Mouse (Mus musculus): ENCODE measurements around the gene Slc44a3.

Slc44a3 gene

DNA sequence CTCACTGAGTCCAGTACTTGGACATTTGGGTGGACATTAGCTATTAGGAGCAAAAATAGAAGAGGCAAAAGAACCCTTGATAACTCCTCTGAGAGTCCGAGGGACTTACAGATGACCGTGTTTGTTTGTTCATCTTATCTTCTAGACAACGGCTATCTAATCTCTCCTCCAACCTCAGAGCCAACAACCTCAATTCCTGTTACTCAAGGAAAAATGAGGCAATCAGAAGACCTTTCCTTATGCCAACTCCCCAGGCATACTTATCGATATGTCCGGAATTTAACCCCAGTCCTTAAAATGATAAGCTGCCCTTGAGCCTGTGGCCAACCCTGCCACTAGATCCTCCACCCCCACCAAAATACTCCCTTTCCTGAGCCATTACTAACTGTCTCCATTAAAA, 31.5 kb downstream of the Slc44a3 start:
- no peak for DNase-seq (ENCODE audit: low spot score in 2 of 2)

- peak; percentile 56 to 61 for DNase-seq (ENCODE audit: low spot score in 2 of 2)
Observed at GRCm38 (mm10) chr3:121500225-121500624, 32.0 kb downstream of the Slc44a3 start.

DNA sequence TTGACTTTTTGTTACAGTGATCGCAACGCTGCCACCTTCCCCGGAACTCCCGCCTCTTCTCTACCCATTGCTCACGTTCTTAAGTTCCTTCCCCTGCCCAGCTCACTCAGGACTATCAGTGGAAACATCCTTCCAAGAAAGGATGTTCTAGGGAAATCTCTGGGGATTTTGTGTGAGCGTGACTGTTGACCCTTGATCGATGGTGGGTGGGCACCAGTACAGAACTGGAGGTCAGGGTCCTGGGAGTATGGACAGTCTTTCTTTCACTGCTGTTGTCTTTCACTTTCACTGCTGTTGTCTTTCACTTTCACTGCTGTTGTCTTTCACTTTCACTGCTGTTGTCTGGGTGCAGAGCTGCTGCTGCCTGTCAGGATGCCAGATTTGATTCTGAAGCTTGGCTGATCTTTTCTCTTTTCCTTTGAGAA, 38.2 kb downstream of the Slc44a3 start:
- no peak for DNase-seq (ENCODE audit: low spot score in 2 of 2)

DNA sequence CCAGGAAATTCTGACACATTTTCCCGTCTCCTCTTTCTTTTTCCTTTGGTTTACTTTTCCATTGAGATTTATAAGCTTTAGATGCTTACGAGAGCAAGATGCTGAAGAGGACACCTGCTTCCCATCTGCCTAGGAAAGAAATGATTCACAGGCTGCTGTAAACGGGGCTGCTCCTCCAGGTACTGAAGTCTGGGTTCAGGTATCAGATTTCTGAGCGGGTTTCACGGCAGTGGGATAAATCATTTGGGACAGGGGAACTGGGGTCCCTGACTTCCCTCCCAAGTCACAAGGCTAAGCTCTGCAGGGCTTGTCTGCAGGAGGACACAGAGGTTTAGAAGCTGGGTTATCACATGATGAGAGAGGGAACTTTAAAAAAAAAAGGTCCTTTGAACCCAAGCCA, 40.2 kb downstream of the Slc44a3 start:
- DNase-seq (ENCODE audit: low spot score in 2 of 2), result no peak

DNA sequence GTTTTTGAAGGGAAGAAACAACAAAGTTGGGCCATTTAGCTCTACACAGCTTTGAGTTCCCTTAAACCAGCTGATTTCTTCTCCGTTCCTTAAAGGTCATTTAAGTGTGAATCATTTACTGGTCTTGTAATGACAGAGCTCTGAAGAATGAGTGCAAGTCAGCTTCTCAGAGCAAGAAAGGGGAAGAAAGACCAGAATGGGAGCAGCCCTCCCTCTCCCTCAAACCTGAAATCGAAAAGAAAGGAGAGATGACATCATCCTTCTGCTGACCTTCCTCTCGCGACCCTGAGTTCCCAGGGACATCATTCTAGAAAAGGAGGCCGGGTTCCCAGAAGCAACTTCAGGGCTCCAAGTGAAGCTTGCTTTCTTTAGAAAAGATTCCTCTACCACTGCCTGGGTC, 41.3 kb downstream of the Slc44a3 start:
- no peak for DNase-seq (ENCODE audit: low spot score in 2 of 2)

GRCm38 (mm10) chr3:121489462-121490118, 42.6 kb downstream of the Slc44a3 start:
- no peak for DNase-seq (ENCODE audit: low spot score in 2 of 2)

GRCm38 (mm10) chr3:121485201-121485600, 47.0 kb downstream of the Slc44a3 start:
- no peak for DNase-seq (ENCODE audit: low spot score in 2 of 2)

DNA sequence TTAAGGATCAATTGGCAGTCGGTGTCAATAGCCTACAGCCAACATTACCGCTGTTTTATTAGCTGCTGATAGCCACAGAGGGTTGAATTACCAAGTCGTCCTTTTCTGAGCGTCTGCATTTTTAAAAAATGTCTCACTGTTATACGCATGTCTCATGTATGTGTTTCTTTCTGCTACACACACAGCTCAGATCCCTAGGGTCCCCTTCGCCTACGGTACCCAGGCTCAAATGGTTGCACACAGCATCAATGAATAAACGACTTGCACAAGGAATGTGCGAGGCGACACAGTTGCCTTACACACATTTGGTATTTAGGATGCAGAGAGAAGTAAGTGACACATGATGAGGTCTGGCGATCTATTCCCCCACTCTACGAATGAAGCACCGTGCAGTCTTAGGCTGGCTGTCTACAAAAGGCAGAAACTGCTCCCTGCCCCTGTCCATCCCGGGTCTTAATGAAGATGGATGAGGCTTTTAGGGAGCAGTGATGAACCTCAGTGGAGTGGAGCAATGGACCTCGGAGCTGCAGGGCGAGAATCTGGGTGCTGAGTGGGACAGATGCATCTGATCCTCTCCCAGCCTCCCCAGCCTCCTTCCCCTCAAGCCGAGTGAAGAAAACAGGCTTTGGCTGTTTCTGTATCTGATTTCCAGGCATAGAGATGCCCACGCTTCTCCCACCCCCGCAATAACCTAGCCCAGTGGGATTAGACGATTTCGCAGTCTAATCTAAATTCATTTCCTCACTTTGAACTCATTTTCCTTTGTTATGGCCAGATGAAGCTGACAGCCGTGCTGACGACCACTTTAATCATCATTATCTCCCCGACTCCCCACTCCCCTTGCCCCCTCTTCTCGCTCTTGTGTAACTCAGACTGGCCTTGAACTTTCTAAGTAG, 48.7 kb downstream of the Slc44a3 start:
- no peak for DNase-seq (ENCODE audit: low spot score in 2 of 2)

- no peak for DNase-seq (ENCODE audit: low spot score in 2 of 2)
Observed at GRCm38 (mm10) chr3:121481564-121481963, 50.6 kb downstream of the Slc44a3 start.

- no peak for DNase-seq (ENCODE audit: low spot score in 2 of 2)
Observed at GRCm38 (mm10) chr3:121480961-121481436, 51.2 kb downstream of the Slc44a3 start.

GRCm38 (mm10) chr3:121480030-121480960, 51.9 kb downstream of the Slc44a3 start:
- DNase-seq (ENCODE audit: low spot score in 2 of 2), result no peak

DNA sequence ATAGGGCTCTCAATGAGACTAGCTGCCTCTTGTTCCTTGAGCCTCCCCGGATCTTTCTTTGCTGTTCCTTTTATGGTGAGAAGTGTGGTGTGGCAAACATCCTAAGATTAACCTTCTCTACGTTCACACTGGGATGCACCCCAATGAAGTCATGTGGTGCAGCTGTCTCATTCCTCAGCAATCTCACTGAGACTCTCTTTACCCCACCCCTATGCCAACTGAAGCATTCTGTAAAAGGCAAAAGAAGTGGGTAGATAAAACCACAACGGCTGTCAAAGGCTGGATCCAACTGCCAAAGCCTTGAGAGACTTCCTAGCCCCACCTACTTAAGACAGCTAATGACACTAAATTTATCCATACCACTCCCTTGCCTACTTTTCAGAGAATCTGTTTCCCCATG, 57.5 kb downstream of the Slc44a3 start:
- peak; percentile 32 to 33 for DNase-seq (ENCODE audit: low spot score in 2 of 2)

- DNase-seq (ENCODE audit: low spot score in 2 of 2), result no peak
Observed at GRCm38 (mm10) chr3:121471703-121472102, 60.5 kb downstream of the Slc44a3 start.

GRCm38 (mm10) chr3:121469185-121469975, 62.8 kb downstream of the Slc44a3 start:
- no peak for DNase-seq (ENCODE audit: low spot score in 2 of 2)

- DNase-seq (ENCODE audit: low spot score in 2 of 2), result no peak
Observed at GRCm38 (mm10) chr3:121468136-121468535, 64.1 kb downstream of the Slc44a3 start.

GRCm38 (mm10) chr3:121467094-121467552, 65.1 kb downstream of the Slc44a3 start:
- DNase-seq (ENCODE audit: low spot score in 2 of 2), result peak; percentile 34 to 41

GRCm38 (mm10) chr3:121465795-121466194, 66.4 kb downstream of the Slc44a3 start:
- no peak for DNase-seq (ENCODE audit: low spot score in 2 of 2)

GRCm38 (mm10) chr3:121464733-121465305, 67.4 kb downstream of the Slc44a3 start:
- DNase-seq (ENCODE audit: low spot score in 2 of 2), result no peak

DNA sequence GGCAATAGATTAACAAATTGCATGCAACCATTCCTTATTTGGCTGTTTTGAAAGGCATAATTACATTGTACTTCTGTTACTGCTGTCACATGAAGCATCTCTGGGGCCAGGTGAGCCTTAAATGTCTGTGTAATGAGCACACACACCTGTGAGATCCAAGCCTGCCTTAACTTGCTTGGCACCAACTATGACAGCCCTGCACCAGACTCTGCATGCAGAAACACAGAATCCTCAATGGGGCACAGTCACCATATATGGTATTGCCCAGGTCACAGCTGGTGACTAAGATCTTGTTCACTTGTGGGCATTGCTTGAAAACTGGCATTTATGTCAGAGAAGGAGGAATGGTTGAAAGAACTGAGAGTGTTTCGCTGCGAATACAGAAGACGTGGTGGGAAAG, 69.4 kb downstream of the Slc44a3 start:
- no peak for DNase-seq (ENCODE audit: low spot score in 2 of 2)

GRCm38 (mm10) chr3:121461477-121461876, 70.7 kb downstream of the Slc44a3 start:
- no peak for DNase-seq (ENCODE audit: low spot score in 2 of 2)

All from spleen, postnatal 36 days (tissue).